Mouse (Mus musculus) midbrain, embryonic 10.5 days (tissue): ENCODE results near the gene Ankrd12. TPM values are rescaled to one million over a fixed set of nuclear protein-coding genes. Genes with fewer than 3 reads are reported as not detected.
A peak's percentile ranks its signal among the peaks of the same experiment; 100 is the strongest.

Source experiments
- DNase-seq: peaks from one replicate; pipeline ENCODE4 v3.0.0-alpha.2; 2017; ENCODE audit warnings: low spot score
- H3K27ac ChIP-seq: fragments of 300-500 bp; sonication (generic); replicated peaks from 2 replicates; pipeline ENCODE4 v1.5.1; 2016; ENCODE audit warnings: mild to moderate bottlenecking
- H3K27me3 ChIP-seq: fragments of 300-500 bp; sonication (generic); 2 replicates; pipeline ENCODE4 v1.6.1; 2016; ENCODE audit warnings: low read depth, mild to moderate bottlenecking; ENCODE audit not compliant: poor library complexity, severe bottlenecking
- H3K36me3 ChIP-seq: fragments of 300-500 bp; sonication (generic); 2 replicates; pipeline ENCODE4 v1.6.1; 2016; ENCODE audit warnings: mild to moderate bottlenecking, moderate library complexity
- H3K4me1 ChIP-seq: fragments of 300-500 bp; sonication (generic); 2 replicates; pipeline ENCODE4 v1.6.1; 2016
- H3K4me3 ChIP-seq: fragments of 300-500 bp; sonication (generic); 2 replicates; pipeline ENCODE4 v1.5.1; 2016; ENCODE audit warnings: mild to moderate bottlenecking, moderate library complexity
- H3K9me3 ChIP-seq: fragments of 300-500 bp; sonication (generic); replicated peaks from 2 replicates; pipeline ENCODE4 v1.6.1; 2016; ENCODE audit warnings: mild to moderate bottlenecking
- WGBS: fragments of 180-500 bp; shearing (Covaris S2); methylation state at CpG from one replicate; pipeline ENCODE4 v1.1.7; 2016; 5-methylcytosine and 5-hydroxymethylcytosine counted together
- polyA plus RNA-seq: library from polyadenylated mRNA; unstranded; fragments of >200 nt; fragmentation: Nextera tagmentation; extraction: Ambion mirVana; gene quantifications from 2 replicates; pipeline ENCODE4 v1.2.1, GENCODE M21; 2016

Gene Ankrd12
- polyA plus RNA-seq, 1 experiment from 2014 or later = 13.8 TPM

- no peaks in the 10 kb centered on the region for H3K27me3 ChIP-seq
- H3K27ac ChIP-seq = peak overlapping the region; percentile 73
- DNase-seq = no peak
- peaks cover 14% of the 10 kb centered on the region for H3K4me1 ChIP-seq
- 45% methylated on average over 6 of the region's 6 CpGs for WGBS
- peaks cover 73% of the 10 kb centered on the region for H3K36me3 ChIP-seq
- no peak overlapping the region for H3K4me3 ChIP-seq
- no peaks in the 10 kb centered on the region for H3K9me3 ChIP-seq
Measured at GRCm38 (mm10) chr17:65931525-65931924, 145.4 kb downstream of the Ankrd12 start.

- Histone ChIP-seq H3K9me3 (no peaks in the 10 kb centered on the region), H3K36me3 (peaks cover 73% of the 10 kb centered on the region), H3K27ac (peak overlapping the region; percentile 73), H3K4me1 (peaks cover 14% of the 10 kb centered on the region), H3K4me3 (no peak overlapping the region), H3K27me3 (no peaks in the 10 kb centered on the region)
- WGBS = 90% methylated on average over 6 of the region's 6 CpGs
- no peak for DNase-seq
Measured at GRCm38 (mm10) chr17:65930960-65931359, 145.9 kb downstream of the Ankrd12 start.

- peaks cover 73% of the 10 kb centered on the region for H3K36me3 ChIP-seq
- WGBS = 90% methylated on average over 7 of the region's 7 CpGs
- DNase-seq = no peak
Measured at GRCm38 (mm10) chr17:65930158-65930826, 146.6 kb downstream of the Ankrd12 start.

GRCm38 (mm10) chr17:65929319-65929978, 147.4 kb downstream of the Ankrd12 start:
- no peak overlapping the region for H3K4me3 ChIP-seq
- DNase-seq = no peak
- no peaks in the 10 kb centered on the region for H3K9me3 ChIP-seq
- H3K27ac ChIP-seq = no peak overlapping the region
- H3K27me3 ChIP-seq = no peaks in the 10 kb centered on the region
- WGBS = 88% methylated on average over 22 of the region's 22 CpGs
- peaks cover 14% of the 10 kb centered on the region for H3K4me1 ChIP-seq
- H3K36me3 ChIP-seq = peaks cover 72% of the 10 kb centered on the region

More at GRCm38 (mm10) chr17:65930158-65930826, 146.6 kb downstream of the Ankrd12 start:
- H3K27me3 ChIP-seq = no peaks in the 10 kb centered on the region
- H3K9me3 ChIP-seq = no peaks in the 10 kb centered on the region
- H3K4me1 ChIP-seq = peaks cover 14% of the 10 kb centered on the region
- H3K27ac ChIP-seq = no peak overlapping the region
- no peak overlapping the region for H3K4me3 ChIP-seq

- Histone ChIP-seq H3K9me3 (no peaks in the 10 kb centered on the region), H3K27me3 (no peaks in the 10 kb centered on the region), H3K27ac (no peak overlapping the region), H3K4me1 (peaks cover 12% of the 10 kb centered on the region), H3K4me3 (no peak overlapping the region), H3K36me3 (peaks cover 69% of the 10 kb centered on the region)
- no peak for DNase-seq
- 86% methylated on average over 4 of the region's 4 CpGs for WGBS
Measured at GRCm38 (mm10) chr17:65927077-65927476, 149.8 kb downstream of the Ankrd12 start.

GRCm38 (mm10) chr17:65924218-65924617, 152.7 kb downstream of the Ankrd12 start:
- Histone ChIP-seq H3K9me3 (no peaks in the 10 kb centered on the region), H3K4me1 (no peaks in the 10 kb centered on the region), H3K36me3 (peaks cover 76% of the 10 kb centered on the region), H3K27me3 (no peaks in the 10 kb centered on the region), H3K4me3 (no peak overlapping the region), H3K27ac (no peak overlapping the region)
- WGBS = 87% methylated on average over 5 of the region's 5 CpGs
- no peak for DNase-seq

GRCm38 (mm10) chr17:65921975-65922374, 154.9 kb downstream of the Ankrd12 start:
- no peak for DNase-seq
- H3K27me3 ChIP-seq = no peaks in the 10 kb centered on the region
- H3K36me3 ChIP-seq = peaks cover 67% of the 10 kb centered on the region
- 79% methylated on average over 6 of the region's 6 CpGs for WGBS
- H3K4me3 ChIP-seq = no peak overlapping the region
- H3K27ac ChIP-seq = no peak overlapping the region
- H3K4me1 ChIP-seq = no peaks in the 10 kb centered on the region
- H3K9me3 ChIP-seq = no peaks in the 10 kb centered on the region

GRCm38 (mm10) chr17:65919235-65919634, 157.7 kb downstream of the Ankrd12 start:
- no peaks in the 10 kb centered on the region for H3K9me3 ChIP-seq
- H3K27ac ChIP-seq = no peak overlapping the region
- H3K27me3 ChIP-seq = no peaks in the 10 kb centered on the region
- peaks cover 42% of the 10 kb centered on the region for H3K36me3 ChIP-seq
- H3K4me3 ChIP-seq = no peak overlapping the region
- WGBS = 84% methylated on average over 3 of the region's 3 CpGs
- H3K4me1 ChIP-seq = peaks cover 10% of the 10 kb centered on the region
- no peak for DNase-seq

GRCm38 (mm10) chr17:65916135-65916668, 160.7 kb downstream of the Ankrd12 start:
- no peak for DNase-seq
- Histone ChIP-seq H3K4me3 (no peak overlapping the region), H3K4me1 (peaks cover 10% of the 10 kb centered on the region), H3K27ac (peak overlapping the region; percentile 73), H3K9me3 (no peaks in the 10 kb centered on the region), H3K36me3 (peaks cover 18% of the 10 kb centered on the region), H3K27me3 (no peaks in the 10 kb centered on the region)
- WGBS = 32% methylated on average over 8 of the region's 8 CpGs

Other genes with a start within 250 kb of the Ankrd12 start
- gene Ralbp1, start 191.3 kb downstream of the Ankrd12 start, polyA plus RNA-seq = 49.3 and 51.6 TPM in 2 replicates
- 83.0 and 92.7 TPM in 2 replicates for gene Twsg1, start 125.9 kb downstream of the Ankrd12 start, polyA plus RNA-seq
- gene Ndufv2, start 24.5 kb upstream of the Ankrd12 start, polyA plus RNA-seq = 343 and 351 TPM in 2 replicates
- gene Washc1, start 34.5 kb upstream of the Ankrd12 start, polyA plus RNA-seq = 32.9 and 35.5 TPM in 2 replicates
- 29.1 and 30.2 TPM in 2 replicates for gene Ddx11, start 46.4 kb upstream of the Ankrd12 start, polyA plus RNA-seq